Mouse (Mus musculus): Measurements from ENCODE around the gene Dhrs13.
"Not testable (repeated sequence)": the region's sequence is repeated elsewhere in the genome, so short reads cannot be mapped to it uniquely, and the experiment has no call there.

The Dhrs13 gene

DNA sequence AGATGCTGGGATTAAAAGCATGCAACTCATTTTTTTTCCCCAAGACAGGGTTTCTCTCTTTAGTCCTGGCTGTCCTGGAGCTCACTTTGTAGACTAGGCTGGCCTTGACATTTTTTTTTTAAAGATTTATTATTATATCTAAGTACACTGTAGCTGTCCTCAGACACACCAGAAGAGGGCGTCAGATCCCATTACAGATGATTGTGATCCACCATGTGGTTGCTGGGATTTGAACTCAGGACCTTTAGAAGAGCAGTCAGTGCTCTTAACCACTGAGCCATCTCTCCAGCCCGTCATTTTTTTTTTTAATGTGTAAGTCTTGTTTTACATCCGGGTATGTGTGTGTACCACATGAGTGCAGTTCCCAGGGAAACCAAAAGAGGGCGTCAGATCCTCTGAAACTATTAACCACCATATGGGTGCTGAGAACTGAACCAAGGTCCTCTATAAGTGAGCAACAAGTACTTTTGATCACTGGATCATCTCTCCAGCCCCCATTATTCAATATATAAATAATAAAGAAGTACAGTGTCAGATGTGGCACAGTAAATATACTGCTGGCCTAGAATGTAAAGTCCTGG lies 10.3 kb downstream of the Dhrs13 start:
- DNase-seq (ENCODE audit: low spot score): not testable (repeated sequence)

GRCm38 (mm10) chr11:78044758-78045251 lies 12.7 kb downstream of the Dhrs13 start:
- DNase-seq (ENCODE audit: low spot score): peak; percentile 22

DNA sequence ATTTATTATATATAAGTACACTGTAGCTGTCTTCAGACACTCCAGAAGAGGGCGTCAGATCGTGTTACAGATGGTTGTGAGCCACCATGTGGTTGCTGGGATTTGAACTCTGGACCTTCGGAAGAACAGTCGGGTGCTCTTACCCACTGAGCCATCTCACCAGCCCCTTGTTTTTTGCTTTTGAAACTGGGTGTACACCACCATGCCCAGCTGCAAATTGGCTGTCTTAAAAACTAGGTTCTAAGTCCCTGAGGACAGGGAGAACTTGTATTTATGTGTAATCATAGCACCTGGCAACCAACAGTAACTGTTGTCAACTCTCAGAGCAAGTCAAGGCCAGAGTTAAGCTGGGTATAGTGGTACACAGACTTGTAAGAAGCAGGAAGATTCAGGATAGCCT lies 16.6 kb downstream of the Dhrs13 start:
- not testable (repeated sequence) for DNase-seq (ENCODE audit: low spot score)

DNA sequence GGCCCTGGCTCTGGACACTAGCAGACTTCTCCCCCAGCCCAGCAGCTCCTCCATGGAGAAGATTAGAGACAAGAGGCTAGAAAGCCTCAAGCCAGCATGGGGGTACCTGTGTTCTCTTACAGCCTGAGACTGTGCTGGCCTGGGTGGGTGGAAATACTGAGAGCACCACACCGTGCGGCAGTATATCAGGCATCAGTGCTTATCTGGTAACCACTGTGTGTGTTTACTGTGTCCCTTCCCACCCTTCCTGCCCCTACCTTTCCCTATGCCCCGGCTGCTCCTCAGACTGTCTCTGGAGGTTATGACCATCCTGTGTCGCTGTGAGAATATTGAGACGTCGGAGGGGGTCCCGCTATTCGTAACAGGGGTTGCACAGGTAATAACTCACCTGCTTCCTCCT lies 21.0 kb downstream of the Dhrs13 start:
- DNase-seq (ENCODE audit: low spot score): no peak

- no peak for DNase-seq (ENCODE audit: low spot score)
Observed at GRCm38 (mm10) chr11:78056946-78057345, 24.9 kb downstream of the Dhrs13 start.

- peak; percentile 13 for DNase-seq (ENCODE audit: low spot score)
Observed at GRCm38 (mm10) chr11:78059833-78060757, 28.0 kb downstream of the Dhrs13 start.

GRCm38 (mm10) chr11:78062563-78062962 lies 30.5 kb downstream of the Dhrs13 start:
- no peak for DNase-seq (ENCODE audit: low spot score)

DNA sequence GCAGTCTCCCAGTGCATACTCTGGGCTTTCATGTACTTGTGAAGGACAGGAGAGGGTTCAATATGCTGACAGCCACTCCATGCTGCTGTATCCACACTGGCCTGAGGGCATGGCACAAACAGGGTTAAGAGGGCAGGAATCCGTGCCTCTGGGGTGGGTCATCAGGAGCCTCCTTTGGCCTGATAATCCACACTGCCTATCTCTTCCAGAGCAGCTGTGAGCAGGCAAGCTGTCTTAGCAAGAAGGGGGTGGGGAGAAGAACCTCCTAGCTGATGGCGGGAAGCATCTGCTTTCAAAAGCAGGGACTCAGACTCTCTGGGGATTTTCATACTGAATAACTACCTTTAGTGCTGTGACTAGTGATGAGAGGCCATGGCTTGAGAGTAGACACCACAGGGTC lies 33.8 kb downstream of the Dhrs13 start:
- DNase-seq (ENCODE audit: low spot score): no peak

DNA sequence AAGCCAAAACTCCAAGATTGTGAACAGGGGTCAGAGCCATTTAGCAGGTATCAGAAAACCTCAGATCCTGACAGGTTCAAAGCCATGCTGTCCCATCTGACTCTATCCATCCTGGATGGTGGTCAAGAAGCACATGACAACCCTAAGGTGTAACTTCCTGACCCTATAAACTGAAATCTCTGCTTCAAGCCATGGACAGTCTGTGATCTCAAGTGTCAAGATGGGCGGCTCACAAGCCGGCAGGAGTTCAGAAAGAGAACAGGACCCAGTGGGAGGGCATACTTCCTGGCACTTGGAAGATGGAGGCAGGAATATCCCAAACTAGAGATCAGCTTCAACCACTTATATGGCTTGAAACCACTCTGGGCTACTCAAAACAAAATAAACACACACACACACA lies 34.6 kb downstream of the Dhrs13 start:
- no peak for DNase-seq (ENCODE audit: low spot score)

DNA sequence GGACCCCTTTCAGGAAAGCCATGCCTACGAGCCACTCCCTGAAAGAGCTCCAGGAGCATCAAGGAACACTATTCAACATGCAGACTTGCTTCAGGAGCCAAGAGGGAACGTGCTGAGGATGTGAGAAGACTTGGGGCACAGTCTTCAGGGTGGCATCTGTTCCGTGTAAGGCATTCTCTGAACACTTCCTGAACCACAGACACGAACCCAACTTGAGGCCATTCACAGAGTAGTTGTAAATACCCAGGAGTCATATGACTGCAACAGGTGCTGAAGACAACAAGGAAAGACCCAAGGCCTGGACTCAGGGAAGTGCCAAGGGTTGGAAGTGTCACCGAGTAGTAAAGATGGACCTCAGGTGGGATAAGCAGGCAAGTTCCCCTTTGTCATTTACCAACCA lies 35.5 kb downstream of the Dhrs13 start:
- no peak for DNase-seq (ENCODE audit: low spot score)

GRCm38 (mm10) chr11:78069130-78069529 lies 37.0 kb downstream of the Dhrs13 start:
- DNase-seq (ENCODE audit: low spot score): no peak

DNA sequence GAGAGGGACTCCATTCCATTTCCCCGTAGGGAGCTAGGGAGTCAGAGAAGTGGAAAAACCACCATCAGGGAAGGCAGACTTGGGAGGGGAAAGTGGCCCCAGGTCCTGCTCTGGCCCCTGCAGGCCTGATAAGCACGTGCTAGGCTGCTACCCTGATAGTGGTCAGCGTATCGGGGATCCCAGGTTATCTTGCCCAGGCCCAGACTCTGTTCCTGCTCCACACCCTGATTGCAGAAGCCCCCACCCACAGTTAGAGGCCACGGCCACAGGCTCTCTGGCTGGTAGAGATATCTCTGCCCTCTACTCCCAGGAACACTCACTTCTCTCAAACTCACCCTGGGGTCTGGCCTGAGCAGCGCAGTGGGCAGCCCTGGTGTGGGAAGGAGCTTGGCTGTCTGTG lies 37.6 kb downstream of the Dhrs13 start:
- DNase-seq (ENCODE audit: low spot score): no peak

DNA sequence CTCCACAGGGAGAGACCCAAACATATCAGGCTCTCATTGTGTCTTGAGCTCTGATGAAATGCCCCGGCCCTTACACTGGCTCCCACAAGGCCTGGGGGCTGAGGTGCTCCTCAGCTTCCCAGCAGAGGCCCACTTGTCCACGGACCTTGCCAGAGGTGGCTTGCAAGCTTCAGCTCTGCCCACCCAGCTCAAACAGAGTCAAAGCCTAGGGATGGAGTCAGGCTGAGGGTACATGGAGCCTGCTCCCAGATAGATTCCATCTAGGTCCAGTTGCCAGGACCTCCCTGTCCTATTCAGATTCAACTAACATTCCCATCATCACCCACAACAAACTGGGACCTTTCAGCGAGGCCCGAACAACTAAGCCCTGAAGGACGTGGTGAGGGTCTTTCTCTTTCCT lies 39.9 kb downstream of the Dhrs13 start:
- no peak for DNase-seq (ENCODE audit: low spot score)

- DNase-seq (ENCODE audit: low spot score): no peak
Observed at GRCm38 (mm10) chr11:78072425-78073130, 40.5 kb downstream of the Dhrs13 start.

- DNase-seq (ENCODE audit: low spot score): no peak
Observed at GRCm38 (mm10) chr11:78073577-78074276, 41.6 kb downstream of the Dhrs13 start.

DNA sequence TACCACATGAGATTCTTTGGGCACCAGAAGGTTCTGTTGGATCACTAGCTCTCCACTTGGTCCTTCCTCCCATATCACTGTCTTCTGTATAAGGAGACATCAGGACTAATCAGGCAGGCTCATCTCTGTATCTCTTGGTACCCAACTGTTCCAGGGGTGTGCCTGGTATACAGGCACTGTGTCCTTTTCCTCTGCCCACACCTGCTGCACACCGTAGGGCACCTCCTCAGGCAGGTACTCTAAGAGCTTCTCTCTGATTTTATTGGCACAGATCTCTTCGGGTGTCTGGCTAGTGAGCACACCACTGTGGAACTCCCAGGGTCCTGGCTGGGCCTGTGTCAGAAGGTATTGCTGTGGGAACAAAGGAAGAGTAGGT lies 42.2 kb downstream of the Dhrs13 start:
- no peak for DNase-seq (ENCODE audit: low spot score)

DNA sequence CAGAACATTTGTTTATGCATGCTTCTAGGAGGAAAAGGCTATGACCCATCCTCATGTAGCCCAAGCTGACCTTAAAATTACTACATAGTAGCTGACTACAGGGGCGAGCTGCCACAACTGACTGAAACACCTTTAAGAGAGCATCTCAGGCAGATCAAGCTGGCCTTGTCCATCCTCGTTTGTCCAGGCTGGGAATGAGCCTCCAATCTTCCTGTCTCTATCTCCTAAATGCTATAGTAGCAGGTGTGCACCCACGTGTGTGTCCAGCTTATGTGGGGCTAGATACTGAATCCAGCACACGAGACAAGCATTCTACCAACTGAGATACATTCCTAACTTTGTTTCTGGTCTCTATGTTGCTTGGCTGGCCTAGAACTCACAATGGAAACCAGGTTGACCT lies 42.6 kb downstream of the Dhrs13 start:
- DNase-seq (ENCODE audit: low spot score): no peak

DNA sequence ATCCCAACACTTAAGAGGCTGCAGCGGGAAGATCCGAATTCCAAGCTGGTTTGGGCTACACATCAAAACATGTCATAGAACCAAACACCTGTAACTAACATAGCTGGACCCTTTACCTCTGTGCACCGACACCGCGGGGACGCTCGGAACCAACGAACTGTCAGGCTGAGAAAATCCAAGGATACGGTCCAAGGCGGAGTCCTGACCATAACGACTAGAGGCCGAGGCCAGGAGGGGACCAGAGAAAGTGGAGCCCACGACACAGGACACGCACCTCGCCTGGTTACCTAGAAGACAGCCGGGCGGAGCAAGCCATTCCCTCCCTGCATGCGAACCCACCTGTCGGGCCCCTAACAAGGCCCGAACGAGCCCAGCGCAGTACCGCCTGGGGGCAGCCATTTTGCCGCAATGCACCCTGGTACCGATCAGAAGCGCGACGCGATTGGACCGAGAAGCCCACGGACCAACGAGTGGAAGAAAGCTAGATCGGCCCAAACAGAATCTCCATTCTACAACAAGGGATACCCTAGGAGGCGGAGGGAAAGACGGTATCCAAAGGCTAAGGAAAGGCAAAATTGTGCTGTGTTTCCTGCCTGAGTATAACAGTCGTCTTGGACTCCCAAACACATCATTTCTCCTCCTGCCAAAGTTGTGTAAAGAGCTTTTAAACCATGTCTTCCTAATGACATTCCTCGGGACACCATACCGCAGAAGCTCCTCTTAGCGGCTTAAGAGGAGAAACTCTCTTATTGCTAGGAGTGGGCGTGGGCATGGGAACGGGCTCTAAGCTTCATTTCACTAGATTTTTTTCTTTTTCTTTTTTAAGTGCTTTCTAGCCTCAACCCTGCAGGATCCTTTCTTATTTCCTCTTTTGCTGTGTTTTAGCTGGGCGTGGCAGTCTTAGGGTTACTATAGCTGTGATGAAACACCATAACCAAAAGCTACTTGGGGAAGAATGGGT lies 48.2 kb downstream of the Dhrs13 start, which contains the start of gene Eral1:
Gene Eral1 (minus strand): TSS at position 423 of the 961 bp plus-strand sequence.
- peak; percentile 63 for DNase-seq (ENCODE audit: low spot score)

DNA sequence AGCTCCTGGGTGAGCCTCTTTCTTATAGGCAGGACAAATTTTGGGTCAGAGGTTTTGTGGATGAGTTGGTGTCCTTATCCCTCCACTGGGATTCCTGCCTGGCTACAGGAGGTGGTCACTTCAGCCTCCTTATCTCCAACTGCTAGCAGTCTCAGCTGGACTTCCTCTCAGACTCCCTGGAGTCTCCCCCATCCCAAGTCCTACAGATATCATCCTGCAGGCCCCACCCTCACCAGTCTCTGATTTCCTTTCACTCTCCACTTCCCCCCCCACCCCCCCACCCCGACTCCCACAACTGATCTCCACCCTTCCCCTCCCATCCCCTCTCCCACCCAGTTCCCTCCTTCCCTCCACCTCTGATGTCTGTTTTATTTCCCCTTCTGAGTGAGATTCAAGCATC lies 51.5 kb downstream of the Dhrs13 start:
- DNase-seq (ENCODE audit: low spot score): no peak

- no peak for DNase-seq (ENCODE audit: low spot score)
Observed at GRCm38 (mm10) chr11:78086925-78087479, 54.9 kb downstream of the Dhrs13 start.
